Mouse (Mus musculus): ENCODE data around the gene Ccnt2. TPM values are rescaled to one million over a fixed set of nuclear protein-coding genes. Genes with fewer than 3 reads are reported as not detected.
A peak's percentile ranks its signal among the peaks of the same experiment; 100 is the strongest.

The Ccnt2 gene
- polyA plus RNA-seq, 1 experiment from 2014 or later: 15.8 TPM

DNA sequence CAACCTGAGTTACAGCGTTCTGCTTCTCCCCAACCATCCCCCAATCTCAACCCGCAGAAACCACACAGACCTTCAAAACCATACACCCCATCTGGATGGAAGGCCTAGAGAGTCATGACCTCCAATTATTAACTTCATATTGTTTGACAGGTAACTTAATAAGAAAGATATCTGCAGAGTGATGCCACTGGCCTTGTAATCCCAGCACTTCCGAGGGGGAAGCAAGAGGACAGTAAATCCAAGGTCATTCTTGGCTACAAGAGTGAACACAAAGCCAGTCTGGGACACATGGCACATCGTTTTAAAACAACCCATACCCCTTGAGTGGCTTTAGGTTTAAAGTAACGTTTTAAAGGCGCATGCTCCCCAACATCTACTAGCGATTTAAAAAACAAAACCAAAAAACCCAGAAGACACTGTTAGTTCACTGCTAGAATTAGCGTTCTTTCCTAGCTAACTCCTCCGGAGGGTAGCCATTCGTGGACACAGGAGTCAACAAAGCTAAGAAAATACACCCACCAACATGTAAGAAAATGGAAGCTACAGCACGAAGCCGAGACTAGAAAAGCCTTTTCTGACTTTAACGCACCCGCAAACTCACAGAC is 664 bp upstream of the Ccnt2 start:
- ATAC-seq (peak; percentile 5), DNase-seq (no peak)
- H3K27me3 ChIP-seq (ENCODE audit: insufficient read depth, low read length): no peaks in the 10 kb centered on the region
- WGBS (ENCODE audit: insufficient replicate concordance): under 1% methylated on average over 14 of the region's 14 CpGs
- H3K4me3 ChIP-seq (ENCODE audit: low read depth, low read length): peak overlapping the region; percentile 88
- peaks cover 17% of the 10 kb centered on the region for H3K4me1 ChIP-seq (ENCODE audit: insufficient read depth)
- no peaks in the 10 kb centered on the region for H3K9me3 ChIP-seq (ENCODE audit: low read length)
- peak overlapping the region; percentile 71 for H3K4me2 ChIP-seq (ENCODE audit: low read depth, low read length)
- H3K36me3 ChIP-seq (replicated peaks; ENCODE audit: insufficient read depth, low read length): 0 out of 2 replicates have a peak, but pooled peaks cover 3% of the 10 kb centered on the region
- H3K27ac ChIP-seq (ENCODE audit: low read depth): peak overlapping the region; percentile 96
- H3K9ac ChIP-seq (replicated peaks): peak overlapping the region; percentile 97
- TF ChIP-seq CTCF (IDR thresholded peaks at IDR 0.05; ENCODE audit: low read depth): no peak
- TF ChIP-seq EP300 (IDR thresholded peaks at IDR 0.05; ENCODE audit: low read depth): no peak

DNA sequence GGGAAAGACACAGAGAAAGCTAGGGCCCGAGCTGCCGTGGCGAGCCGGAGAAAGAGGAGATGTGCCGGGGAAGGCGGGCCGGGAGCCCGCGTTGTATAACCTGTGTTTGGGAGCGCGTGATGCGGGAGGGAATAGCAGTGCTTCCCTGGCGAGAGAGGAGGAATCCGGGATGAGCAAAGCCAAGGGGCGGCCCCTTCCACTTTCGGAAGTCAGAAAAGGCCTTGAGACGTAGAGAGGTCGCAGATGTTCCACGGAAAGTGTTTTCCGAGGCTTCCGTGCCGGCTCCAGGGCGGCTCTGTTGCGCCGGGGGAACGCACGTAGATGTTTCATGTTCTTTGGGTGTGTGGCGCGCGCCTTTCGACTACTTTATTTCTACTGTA is 527 bp downstream of the Ccnt2 start:
- no peaks in the 10 kb centered on the region for H3K27me3 ChIP-seq (ENCODE audit: insufficient read depth, low read length)
- H3K4me3 ChIP-seq (ENCODE audit: low read depth, low read length): peak overlapping the region; percentile 88
- WGBS (ENCODE audit: insufficient replicate concordance): under 1% methylated on average over 31 of the region's 31 CpGs
- peak overlapping the region; percentile 84 for H3K4me2 ChIP-seq (ENCODE audit: low read depth, low read length)
- H3K4me1 ChIP-seq (ENCODE audit: insufficient read depth): peaks cover 19% of the 10 kb centered on the region
- H3K9ac ChIP-seq (replicated peaks): peak overlapping the region; percentile 97
- peak; percentile 11 for ATAC-seq
- no peaks in the 10 kb centered on the region for H3K9me3 ChIP-seq (ENCODE audit: low read length)
- H3K27ac ChIP-seq (ENCODE audit: low read depth): peak overlapping the region; percentile 96
- TF ChIP-seq CTCF (IDR thresholded peaks at IDR 0.05; ENCODE audit: low read depth) (no peak), EP300 (IDR thresholded peaks at IDR 0.05; ENCODE audit: low read depth) (no peak; the same call in 1 of the 2 replicates)
- no peak for DNase-seq
- H3K36me3 ChIP-seq (replicated peaks; ENCODE audit: insufficient read depth, low read length): peaks cover 3% of the 10 kb centered on the region; the same call in 1 of the 2 replicates

DNA sequence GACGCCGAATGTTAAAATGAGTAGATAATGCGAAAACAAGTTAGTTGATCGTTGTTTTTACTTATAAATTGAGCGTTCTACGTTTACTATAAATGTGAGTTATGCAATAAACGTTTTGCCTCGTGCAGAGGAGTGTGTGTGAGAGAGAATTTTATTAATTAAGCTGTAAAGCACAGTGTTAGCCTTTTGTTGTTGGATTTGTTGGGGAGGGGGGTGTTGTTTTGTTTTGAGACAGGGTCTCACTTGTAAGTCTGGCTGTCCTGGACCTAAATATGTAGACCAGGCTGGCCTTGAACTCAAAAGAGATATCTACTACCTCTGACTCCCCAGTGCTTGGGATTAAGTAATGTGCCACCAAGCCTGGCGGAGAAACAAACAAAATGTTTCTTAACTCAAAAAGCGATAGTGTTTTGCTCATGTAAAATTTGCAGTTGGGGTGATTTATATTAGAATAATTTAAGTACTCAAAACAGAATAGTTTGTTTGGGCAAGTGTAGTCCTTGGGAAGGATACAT is 1.3 kb downstream of the Ccnt2 start:
- H3K27ac ChIP-seq (ENCODE audit: low read depth): peak overlapping the region; percentile 45; the same call in 1 of the 2 replicates
- H3K27me3 ChIP-seq (ENCODE audit: insufficient read depth, low read length): no peaks in the 10 kb centered on the region
- H3K9ac ChIP-seq (replicated peaks): peak overlapping the region; percentile 97
- TF ChIP-seq CTCF (IDR thresholded peaks at IDR 0.05; ENCODE audit: low read depth): no peak
- TF ChIP-seq EP300 (IDR thresholded peaks at IDR 0.05; ENCODE audit: low read depth): no peak
- H3K36me3 ChIP-seq (replicated peaks; ENCODE audit: insufficient read depth, low read length): peaks cover 3% of the 10 kb centered on the region; the same call in 1 of the 2 replicates
- peak overlapping the region; percentile 88 for H3K4me3 ChIP-seq (ENCODE audit: low read depth, low read length)
- no peak for DNase-seq
- H3K9me3 ChIP-seq (ENCODE audit: low read length): no peaks in the 10 kb centered on the region
- 5% methylated on average over 10 of the region's 10 CpGs for WGBS (ENCODE audit: insufficient replicate concordance)
- peak overlapping the region; percentile 84 for H3K4me2 ChIP-seq (ENCODE audit: low read depth, low read length)
- ATAC-seq: no peak
- peaks cover 22% of the 10 kb centered on the region for H3K4me1 ChIP-seq (ENCODE audit: insufficient read depth)

DNA sequence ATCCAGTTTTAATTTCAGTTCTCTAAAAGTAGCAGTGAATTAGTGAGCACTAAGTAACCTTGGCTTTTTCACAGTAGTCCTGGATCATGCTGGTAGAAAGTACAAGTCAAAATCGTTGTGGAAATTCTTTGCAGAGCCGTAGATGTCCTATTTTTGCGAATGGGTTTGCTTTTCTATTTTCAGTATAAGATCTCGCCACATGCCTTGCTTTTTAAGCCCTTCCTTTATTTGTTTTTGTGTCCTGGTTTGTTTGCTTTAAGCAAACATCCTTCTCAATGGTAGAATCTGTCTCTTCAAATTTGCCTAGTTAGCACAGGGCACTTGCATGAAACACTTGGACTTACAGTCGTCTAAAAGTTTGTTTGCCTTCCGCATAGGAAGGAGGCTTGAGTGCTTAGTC is 2.3 kb downstream of the Ccnt2 start:
- no peak for TF ChIP-seq EP300 (IDR thresholded peaks at IDR 0.05; ENCODE audit: low read depth)
- no peak for TF ChIP-seq CTCF (IDR thresholded peaks at IDR 0.05; ENCODE audit: low read depth)
- peaks cover 29% of the 10 kb centered on the region for H3K4me1 ChIP-seq (ENCODE audit: insufficient read depth)
- peak overlapping the region; percentile 84 for H3K4me2 ChIP-seq (ENCODE audit: low read depth, low read length)
- WGBS (ENCODE audit: insufficient replicate concordance): 43% methylated on average over 6 of the region's 6 CpGs
- H3K9ac ChIP-seq (replicated peaks): peak overlapping the region; percentile 48
- H3K9me3 ChIP-seq (ENCODE audit: low read length): no peaks in the 10 kb centered on the region
- peak overlapping the region; percentile 88 for H3K4me3 ChIP-seq (ENCODE audit: low read depth, low read length)
- H3K27ac ChIP-seq (ENCODE audit: low read depth): peak overlapping the region; percentile 13; the same call in 1 of the 2 replicates
- DNase-seq: no peak
- no peaks in the 10 kb centered on the region for H3K27me3 ChIP-seq (ENCODE audit: insufficient read depth, low read length)
- peaks cover 3% of the 10 kb centered on the region; the same call in 1 of the 2 replicates for H3K36me3 ChIP-seq (replicated peaks; ENCODE audit: insufficient read depth, low read length)
- ATAC-seq: no peak

DNA sequence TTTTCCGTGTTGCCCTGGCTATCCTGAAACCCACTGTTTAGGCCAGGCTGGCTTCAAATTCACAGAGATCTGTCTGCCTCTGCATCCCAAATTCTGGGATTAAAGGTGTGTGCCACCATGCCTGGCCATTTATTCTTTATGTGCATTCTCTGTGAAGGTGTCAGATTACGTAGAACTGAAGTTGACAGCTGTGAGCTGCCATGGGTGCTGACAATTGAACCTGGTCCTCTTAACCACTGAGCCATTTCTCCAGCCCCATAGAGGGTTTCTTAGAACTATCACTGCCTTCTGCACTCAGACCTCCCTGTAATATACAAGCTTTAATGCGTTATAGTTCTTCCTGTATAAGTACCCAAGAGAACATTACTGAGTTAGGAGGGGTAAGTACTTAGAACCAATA is 4.6 kb downstream of the Ccnt2 start:
- TF ChIP-seq EP300 (IDR thresholded peaks at IDR 0.05; ENCODE audit: low read depth) (no peak), CTCF (IDR thresholded peaks at IDR 0.05; ENCODE audit: low read depth) (no peak)
- H3K4me1 ChIP-seq (ENCODE audit: insufficient read depth): peaks cover 36% of the 10 kb centered on the region
- 85% methylated on average over 3 of the region's 3 CpGs for WGBS (ENCODE audit: insufficient replicate concordance)
- H3K4me3 ChIP-seq (ENCODE audit: low read depth, low read length): no peak overlapping the region
- no peak overlapping the region for H3K4me2 ChIP-seq (ENCODE audit: low read depth, low read length)
- DNase-seq: no peak
- H3K36me3 ChIP-seq (replicated peaks; ENCODE audit: insufficient read depth, low read length): peaks cover 2% of the 10 kb centered on the region
- no peak overlapping the region for H3K9ac ChIP-seq (replicated peaks)
- no peaks in the 10 kb centered on the region for H3K9me3 ChIP-seq (ENCODE audit: low read length)
- H3K27me3 ChIP-seq (ENCODE audit: insufficient read depth, low read length): no peaks in the 10 kb centered on the region
- no peak overlapping the region for H3K27ac ChIP-seq (ENCODE audit: low read depth)
- ATAC-seq: no peak

DNA sequence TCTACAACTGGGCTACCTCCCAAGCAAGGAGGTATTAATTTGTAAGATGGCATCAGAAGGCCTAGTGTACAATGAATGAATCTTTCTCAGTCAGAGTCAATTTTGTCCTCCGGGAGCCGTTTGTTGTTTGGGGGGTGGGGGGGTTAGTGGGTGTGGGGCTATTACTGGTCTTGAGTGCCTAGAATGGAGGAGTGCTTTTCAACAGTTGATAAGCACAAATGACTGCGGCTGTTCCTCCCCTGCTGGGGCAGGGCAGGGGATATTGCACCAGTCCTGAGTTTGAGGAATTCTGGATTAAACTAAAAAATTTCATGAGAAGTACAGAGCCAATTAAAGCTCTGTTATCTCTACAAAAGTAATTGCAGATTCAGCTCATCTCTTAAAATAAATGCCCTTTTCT is 6.2 kb downstream of the Ccnt2 start:
- no peak for DNase-seq
- Histone ChIP-seq H3K36me3 (replicated peaks; ENCODE audit: insufficient read depth, low read length) (peaks cover 2% of the 10 kb centered on the region), H3K4me3 (ENCODE audit: low read depth, low read length) (no peak overlapping the region), H3K4me2 (ENCODE audit: low read depth, low read length) (no peak overlapping the region), H3K27me3 (ENCODE audit: insufficient read depth, low read length) (no peaks in the 10 kb centered on the region), H3K9ac (replicated peaks) (no peak overlapping the region), H3K9me3 (ENCODE audit: low read length) (no peaks in the 10 kb centered on the region), H3K27ac (ENCODE audit: low read depth) (no peak overlapping the region), H3K4me1 (ENCODE audit: insufficient read depth) (peaks cover 38% of the 10 kb centered on the region)
- ATAC-seq: 0 out of 2 replicates have a peak, but pooled peaks have one; percentile 21
- 22% methylated on average over 3 of the region's 3 CpGs for WGBS (ENCODE audit: insufficient replicate concordance)
- TF ChIP-seq EP300 (IDR thresholded peaks at IDR 0.05; ENCODE audit: low read depth): no peak
- no peak for TF ChIP-seq CTCF (IDR thresholded peaks at IDR 0.05; ENCODE audit: low read depth)

Data from liver, postnatal 0 days (tissue).